Mouse (Mus musculus): ENCODE results near the gene Eif3i. TPM values are rescaled to one million over a fixed set of nuclear protein-coding genes. Genes with fewer than 3 reads are reported as not detected.

Eif3i gene
- polyA plus RNA-seq, 1 experiment from 2014 or later: 259 TPM

GRCm38 (mm10) chr4:129626035-129626434 is 25.6 kb upstream of the Eif3i start:
- WGBS: 75% methylated on average over 6 of the region's 6 CpGs
- Histone ChIP-seq H3K9ac (replicated peaks) (no peak overlapping the region), H3K4me2 (no peak overlapping the region), H3K9me3 (no peaks in the 10 kb centered on the region), H3K4me3 (replicated peaks) (no peak overlapping the region), H3K36me3 (peaks cover 57% of the 10 kb centered on the region), H3K27ac (no peak overlapping the region; the same call in 1 of the 2 replicates), H3K27me3 (no peaks in the 10 kb centered on the region), H3K4me1 (replicated peaks) (peaks cover 32% of the 10 kb centered on the region)
- no peak for ATAC-seq (ENCODE audit: insufficient number of reproducible peaks, insufficient read depth, low FRiP score, low TSS enrichment, low read depth)

GRCm38 (mm10) chr4:129625496-129625895 is 25.0 kb upstream of the Eif3i start:
- H3K9me3 ChIP-seq: no peaks in the 10 kb centered on the region
- no peak for ATAC-seq (ENCODE audit: insufficient number of reproducible peaks, insufficient read depth, low FRiP score, low TSS enrichment, low read depth)
- H3K9ac ChIP-seq (replicated peaks): no peak overlapping the region
- WGBS: 48% methylated on average over 4 of the region's 4 CpGs
- H3K4me3 ChIP-seq (replicated peaks): no peak overlapping the region
- H3K4me1 ChIP-seq (replicated peaks): peaks cover 32% of the 10 kb centered on the region
- H3K27ac ChIP-seq: peak overlapping the region; percentile 91; the same call in 1 of the 2 replicates
- peaks cover 57% of the 10 kb centered on the region for H3K36me3 ChIP-seq
- no peaks in the 10 kb centered on the region for H3K27me3 ChIP-seq
- peak overlapping the region; percentile 70 for H3K4me2 ChIP-seq

- ATAC-seq (ENCODE audit: insufficient number of reproducible peaks, insufficient read depth, low FRiP score, low TSS enrichment, low read depth): no peak; the same call in 1 of the 2 replicates
- peaks cover 52% of the 10 kb centered on the region for H3K36me3 ChIP-seq
- H3K4me2 ChIP-seq: peak overlapping the region; percentile 70
- peak overlapping the region; percentile 91 for H3K27ac ChIP-seq
- H3K4me1 ChIP-seq (replicated peaks): peaks cover 32% of the 10 kb centered on the region
- WGBS: 2% methylated on average over 6 of the region's 6 CpGs
- H3K9me3 ChIP-seq: no peaks in the 10 kb centered on the region
- H3K27me3 ChIP-seq: no peaks in the 10 kb centered on the region
- H3K4me3 ChIP-seq (replicated peaks): peak overlapping the region; percentile 63
- H3K9ac ChIP-seq (replicated peaks): peak overlapping the region; percentile 73
These were observed 24.6 kb upstream of the Eif3i start for GRCm38 (mm10) chr4:129625029-129625370.

DNA sequence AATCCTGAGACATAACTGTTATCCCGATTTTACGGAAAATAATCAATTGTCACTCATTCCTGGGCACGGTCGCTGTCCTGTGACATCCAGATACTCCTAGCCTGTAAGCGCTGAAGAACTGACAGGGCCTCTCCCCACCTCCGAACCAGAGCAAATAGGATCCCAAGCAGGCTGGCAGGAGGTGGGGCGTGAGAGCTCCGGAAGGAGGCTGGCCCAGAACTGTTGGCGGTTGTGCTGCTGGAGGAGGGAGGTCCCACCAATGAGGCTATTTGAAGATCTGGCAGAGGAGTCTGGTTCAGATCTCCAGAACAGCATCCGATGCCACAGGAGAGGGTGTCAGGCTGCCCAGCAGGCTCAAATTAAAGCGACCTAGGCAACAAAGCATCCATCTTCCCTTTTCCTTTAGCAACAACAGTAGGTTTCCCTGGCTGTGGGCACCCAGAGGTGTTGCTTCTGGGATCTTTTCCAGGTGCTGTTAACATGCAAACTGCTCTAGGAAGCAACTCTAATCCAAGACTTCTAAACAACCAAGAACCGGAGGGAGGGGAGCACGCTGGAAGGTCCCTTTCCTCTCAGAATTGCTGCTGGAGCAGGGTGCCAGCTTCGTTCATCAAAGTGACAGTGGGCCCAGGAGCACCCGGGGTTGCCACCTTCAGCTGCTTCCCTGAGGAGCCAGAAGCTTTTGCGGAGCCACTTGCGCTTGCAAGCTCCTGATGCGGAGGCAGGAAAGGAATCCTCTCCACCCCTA is 24.0 kb upstream of the Eif3i start:
- H3K4me1 ChIP-seq (replicated peaks): peaks cover 32% of the 10 kb centered on the region
- H3K36me3 ChIP-seq: peaks cover 46% of the 10 kb centered on the region

DNA sequence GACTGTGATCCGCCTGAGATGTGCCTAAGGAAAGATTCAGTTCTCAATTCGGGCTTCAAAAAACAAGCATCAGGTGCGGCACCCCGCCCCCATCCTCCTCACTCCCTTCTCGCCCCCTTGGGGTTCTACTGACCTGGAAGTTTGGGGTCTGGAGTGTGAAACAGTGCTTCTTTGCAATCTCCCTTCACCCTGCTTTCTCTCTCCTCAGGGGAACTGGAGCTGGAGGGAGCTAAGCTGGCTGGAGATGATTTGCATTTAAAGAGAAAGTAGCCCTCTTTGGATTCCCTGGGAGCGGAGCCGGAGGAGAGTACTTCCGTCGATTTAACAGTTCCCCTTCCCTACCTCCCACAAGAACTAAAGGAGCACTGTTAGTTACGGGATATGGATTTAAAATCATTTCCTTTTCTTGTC is 23.2 kb upstream of the Eif3i start, which contains the start of gene Ccdc28b:
Ccdc28b (minus strand) TSS at position 267 of the 411 bp plus-strand sequence.
- 0% methylated on average over 10 of the region's 10 CpGs for WGBS
- Histone ChIP-seq H3K9ac (replicated peaks) (peak within 1 kb of the TSS; percentile 73), H3K27ac (peak within 1 kb of the TSS; percentile 91), H3K4me3 (replicated peaks) (peak within 1 kb of the TSS; percentile 63), H3K27me3 (no peaks in the 10 kb centered on the region), H3K36me3 (peaks cover 39% of the 10 kb centered on the region), H3K4me2 (peak within 1 kb of the TSS; percentile 70), H3K9me3 (no peaks in the 10 kb centered on the region), H3K4me1 (replicated peaks) (peaks cover 32% of the 10 kb centered on the region)
- ATAC-seq (ENCODE audit: insufficient number of reproducible peaks, insufficient read depth, low FRiP score, low TSS enrichment, low read depth): no peak

More for the DNA sequence above, 24.0 kb upstream of the Eif3i start:
- ATAC-seq (ENCODE audit: insufficient number of reproducible peaks, insufficient read depth, low FRiP score, low TSS enrichment, low read depth): peak; percentile 82
- Histone ChIP-seq H3K4me3 (replicated peaks) (peak overlapping the region; percentile 63), H3K4me2 (peak overlapping the region; percentile 70), H3K9ac (replicated peaks) (peak overlapping the region; percentile 73), H3K27ac (peak overlapping the region; percentile 91), H3K27me3 (no peaks in the 10 kb centered on the region), H3K9me3 (no peaks in the 10 kb centered on the region)
- 2% methylated on average over 18 of the region's 18 CpGs for WGBS

- H3K4me1 ChIP-seq (replicated peaks): peaks cover 38% of the 10 kb centered on the region
- H3K9me3 ChIP-seq: no peaks in the 10 kb centered on the region
- peak overlapping the region; percentile 91 for H3K27ac ChIP-seq
- 24% methylated on average over 8 of the region's 8 CpGs for WGBS
- ATAC-seq (ENCODE audit: insufficient number of reproducible peaks, insufficient read depth, low FRiP score, low TSS enrichment, low read depth): no peak
- H3K9ac ChIP-seq (replicated peaks): peak overlapping the region; percentile 73
- no peaks in the 10 kb centered on the region for H3K27me3 ChIP-seq
- H3K36me3 ChIP-seq: peaks cover 31% of the 10 kb centered on the region
- H3K4me3 ChIP-seq (replicated peaks): peak overlapping the region; percentile 63
- peak overlapping the region; percentile 70 for H3K4me2 ChIP-seq
These were observed 22.5 kb upstream of the Eif3i start for GRCm38 (mm10) chr4:129622803-129623535.

- Histone ChIP-seq H3K4me2 (peak overlapping the region; percentile 70), H3K4me3 (replicated peaks) (peak overlapping the region; percentile 63), H3K27me3 (no peaks in the 10 kb centered on the region), H3K36me3 (peaks cover 26% of the 10 kb centered on the region), H3K9ac (replicated peaks) (peak overlapping the region; percentile 73; the same call in 1 of the 2 replicates), H3K4me1 (replicated peaks) (peaks cover 40% of the 10 kb centered on the region), H3K9me3 (no peaks in the 10 kb centered on the region), H3K27ac (no peak overlapping the region)
- no peak for ATAC-seq (ENCODE audit: insufficient number of reproducible peaks, insufficient read depth, low FRiP score, low TSS enrichment, low read depth)
- WGBS: 80% methylated on average over 11 of the region's 11 CpGs
These were observed 21.8 kb upstream of the Eif3i start for GRCm38 (mm10) chr4:129622120-129622802.

GRCm38 (mm10) chr4:129621283-129621841 is 20.9 kb upstream of the Eif3i start:
- peaks cover 40% of the 10 kb centered on the region for H3K4me1 ChIP-seq (replicated peaks)
- no peak for ATAC-seq (ENCODE audit: insufficient number of reproducible peaks, insufficient read depth, low FRiP score, low TSS enrichment, low read depth)

GRCm38 (mm10) chr4:129620419-129621282 is 20.2 kb upstream of the Eif3i start:
- no peaks in the 10 kb centered on the region for H3K27me3 ChIP-seq
- H3K9ac ChIP-seq (replicated peaks): no peak overlapping the region
- ATAC-seq (ENCODE audit: insufficient number of reproducible peaks, insufficient read depth, low FRiP score, low TSS enrichment, low read depth): no peak
- peaks cover 26% of the 10 kb centered on the region for H3K36me3 ChIP-seq
- H3K4me3 ChIP-seq (replicated peaks): no peak overlapping the region
- no peaks in the 10 kb centered on the region for H3K9me3 ChIP-seq
- 88% methylated on average over 11 of the region's 11 CpGs for WGBS
- H3K27ac ChIP-seq: no peak overlapping the region
- H3K4me1 ChIP-seq (replicated peaks): peaks cover 38% of the 10 kb centered on the region
- H3K4me2 ChIP-seq: no peak overlapping the region

More at GRCm38 (mm10) chr4:129621283-129621841, 20.9 kb upstream of the Eif3i start:
- 78% methylated on average over 8 of the region's 8 CpGs for WGBS
- no peak overlapping the region for H3K4me3 ChIP-seq (replicated peaks)
- H3K27ac ChIP-seq: no peak overlapping the region
- H3K9ac ChIP-seq (replicated peaks): no peak overlapping the region
- H3K4me2 ChIP-seq: no peak overlapping the region
- H3K27me3 ChIP-seq: no peaks in the 10 kb centered on the region
- H3K9me3 ChIP-seq: no peaks in the 10 kb centered on the region
- H3K36me3 ChIP-seq: peaks cover 26% of the 10 kb centered on the region
